Mouse (Mus musculus): ENCODE data around the gene Tsc2.

DNA sequence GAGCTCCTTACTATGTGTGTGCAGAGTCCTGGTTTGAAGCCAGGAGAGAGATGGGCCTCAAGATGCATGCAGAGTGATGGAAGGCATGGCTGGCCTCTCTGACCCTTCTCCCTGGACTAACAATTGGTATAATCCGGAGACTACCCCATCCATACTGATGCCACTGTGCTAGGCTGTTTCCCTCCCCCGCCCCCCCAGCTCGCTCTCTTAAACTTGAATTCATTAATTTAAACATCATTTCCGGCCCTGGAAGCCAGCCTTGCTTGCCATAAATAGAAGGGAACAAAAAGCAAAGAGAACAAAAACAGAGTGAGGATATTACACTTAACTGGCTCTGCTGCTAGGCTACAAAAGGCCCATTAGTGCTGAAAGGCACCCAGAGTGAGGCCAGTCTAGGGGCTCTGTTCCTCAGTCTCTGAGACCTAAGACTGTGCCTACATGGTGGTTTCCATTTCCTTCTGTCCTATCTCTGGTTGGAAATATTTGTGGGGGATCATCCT lies 73.8 kb downstream of the Tsc2 start:
- TF ChIP-seq EP300 (IDR thresholded peaks at IDR 0.05; ENCODE audit: low read depth) (no peak), CTCF (IDR thresholded peaks at IDR 0.05; ENCODE audit: low read depth) (no peak)
